Mouse (Mus musculus) G1E (cell line): ENCODE data around the gene Cacnb1. TPM values are rescaled to one million over a fixed set of nuclear protein-coding genes. Genes with fewer than 3 reads are reported as not detected.

Experiments used
- ATAC-seq: 2 replicates; pipeline ENCODE4 v1.8.0; 2016; ENCODE audit warnings: mild to moderate bottlenecking; ENCODE audit not compliant: insufficient number of reproducible peaks, poor library complexity, low FRiP score, severe bottlenecking; ENCODE audit errors: extremely low read depth
- DNase-seq: peaks from one replicate; pipeline ENCODE4 v3.0.0; 2012; ENCODE audit warnings: low spot score
- H3K27me3 ChIP-seq: 2 replicates; pipeline ENCODE4 v1.6.1; 2012; ENCODE audit warnings: mild to moderate bottlenecking, low read length, inconsistent platforms; ENCODE audit not compliant: insufficient read depth
- H3K36me3 ChIP-seq: replicated peaks from 2 replicates; pipeline ENCODE3; 2012; ENCODE audit warnings: mild to moderate bottlenecking, inconsistent platforms
- H3K4me1 ChIP-seq: 2 replicates; pipeline ENCODE4 v1.6.1; 2012; ENCODE audit warnings: low read depth, low read length, inconsistent platforms, mixed read lengths; ENCODE audit not compliant: insufficient read depth
- H3K4me3 ChIP-seq: 2 replicates; pipeline ENCODE4 v1.5.1; 2012; ENCODE audit warnings: low read depth, mild to moderate bottlenecking, inconsistent platforms, low read length, moderate library complexity, mixed read lengths
- H3K9me3 ChIP-seq: replicated peaks from 2 replicates; pipeline ENCODE4 v1.6.1; 2012; ENCODE audit warnings: inconsistent platforms
- CTCF ChIP-seq: IDR thresholded peaks from 2 replicates; pipeline ENCODE4 v1.5.1; 2012; ENCODE audit warnings: low read depth, low read length, inconsistent platforms, mixed read lengths
- GATA1 ChIP-seq: IDR thresholded peaks from 2 replicates; pipeline ENCODE4 v1.6.1; 2012; ENCODE audit warnings: borderline replicate concordance, low read length, inconsistent platforms, mixed read lengths
- GATA2 ChIP-seq: IDR thresholded peaks from 2 replicates; pipeline ENCODE4 v1.6.1; 2012; ENCODE audit warnings: low read depth, low read length, inconsistent platforms, borderline replicate concordance
- POLR2AphosphoS5 ChIP-seq: IDR thresholded peaks from 2 replicates; pipeline ENCODE4 v1.6.1; 2012; ENCODE audit warnings: low read depth, low read length, inconsistent platforms; ENCODE audit not compliant: insufficient replicate concordance
- TAL1 ChIP-seq: conservative IDR thresholded peaks from 2 replicates; pipeline ENCODE4 v1.6.1; 2012; ENCODE audit warnings: low read depth, low read length, inconsistent platforms, mixed read lengths
- polyA plus RNA-seq: library from polyadenylated mRNA; stranded (reverse); fragments of >175 nt; gene quantifications from 2 replicates; pipeline ENCODE4 v1.2.3, GENCODE M21; 2012
- total RNA-seq, 2 experiments: library from RNA; stranded (forward) in 1 of 2; stranded (reverse) in 1 of 2; fragments of 200-1000 nt in 1 of 2; fragments of >200 nt in 1 of 2; fragmentation: Nextera tagmentation in 1 of 2; gene quantifications; 2 replicates each; pipeline ENCODE4 v1.2.3; 2014 to 2017

The Cacnb1 gene
- total and polyA plus RNA-seq, 3 experiments: 0.05 to 1.4 (median 0.61) TPM

DNA sequence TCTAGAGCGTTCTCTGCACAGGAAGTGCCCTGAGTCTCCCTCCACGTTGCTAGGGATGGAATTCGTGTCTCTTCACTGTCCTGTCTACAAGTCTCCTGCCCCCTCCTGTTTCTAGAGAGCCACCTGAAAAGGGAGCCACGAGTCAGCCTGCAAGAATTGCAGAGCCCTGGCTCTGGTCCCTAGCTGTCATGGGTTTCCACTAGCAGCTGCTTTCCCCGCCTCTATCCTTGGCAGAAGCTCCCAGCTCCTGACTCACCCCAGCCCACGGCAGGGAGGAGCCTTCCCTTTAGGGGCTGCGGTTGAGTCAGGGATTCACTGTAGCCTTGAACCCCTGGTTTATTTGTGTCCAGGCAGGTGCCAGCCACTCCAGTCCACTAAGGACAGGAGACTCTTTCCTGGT lies 51.6 kb downstream of the Cacnb1 start:
- ATAC-seq: no peak
- H3K36me3 ChIP-seq: peaks cover 41% of the 10 kb centered on the region
- peaks cover 32% of the 10 kb centered on the region; the same call in 1 of the 2 replicates for H3K27me3 ChIP-seq
- no peak overlapping the region for H3K4me3 ChIP-seq
- no peak for TF ChIP-seq CTCF
- TF ChIP-seq POLR2AphosphoS5: no peak
- TF ChIP-seq TAL1: no peak
- TF ChIP-seq GATA1: no peak
- TF ChIP-seq GATA2: no peak
- peaks cover 5% of the 10 kb centered on the region; the same call in 1 of the 2 replicates for H3K4me1 ChIP-seq
- H3K9me3 ChIP-seq: no peaks in the 10 kb centered on the region
- DNase-seq: no peak

DNA sequence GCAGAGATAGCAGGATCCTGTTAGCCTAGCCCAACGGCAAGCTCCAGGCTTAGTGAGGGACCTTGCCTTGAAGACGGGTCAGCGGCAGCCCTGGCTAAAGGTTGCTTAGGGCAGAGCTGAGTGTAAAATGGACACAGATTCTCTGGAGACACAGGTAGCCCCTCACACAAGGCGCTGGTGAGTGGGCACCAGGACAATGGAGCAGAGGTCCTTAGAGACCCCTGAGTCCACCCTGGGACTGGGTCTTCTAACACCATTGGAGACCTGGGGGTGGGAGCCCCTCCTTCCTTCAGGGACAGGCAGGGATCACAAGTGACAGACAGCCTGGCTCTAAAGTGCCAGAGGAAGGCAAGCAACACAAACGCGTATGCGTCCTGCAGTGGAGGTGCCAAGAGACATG lies 52.1 kb downstream of the Cacnb1 start:
- Histone ChIP-seq H3K27me3 (peaks cover 30% of the 10 kb centered on the region; the same call in 1 of the 2 replicates), H3K9me3 (no peaks in the 10 kb centered on the region), H3K36me3 (peaks cover 38% of the 10 kb centered on the region), H3K4me3 (no peak overlapping the region), H3K4me1 (peaks cover 5% of the 10 kb centered on the region; the same call in 1 of the 2 replicates)
- DNase-seq: no peak
- TF ChIP-seq POLR2AphosphoS5 (no peak), GATA2 (no peak), TAL1 (no peak), GATA1 (no peak), CTCF (no peak)
- ATAC-seq: no peak

DNA sequence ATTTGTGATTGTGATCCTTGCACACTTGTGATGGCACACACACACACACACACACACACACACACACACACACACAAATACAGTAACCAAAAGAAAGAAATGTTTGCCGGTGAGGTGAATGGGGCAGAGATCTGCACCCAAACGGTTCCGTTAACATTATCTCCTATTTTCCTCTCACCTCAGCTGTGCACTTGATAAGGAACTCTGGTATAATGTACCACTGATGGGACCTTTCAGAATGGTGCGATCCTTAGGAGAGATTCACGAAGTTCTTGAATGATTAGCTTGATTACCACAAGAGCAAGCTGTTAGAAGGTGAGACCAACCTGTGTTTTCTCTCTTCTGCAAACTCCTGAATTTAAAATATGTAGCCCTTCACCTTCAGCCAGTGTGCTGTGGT lies 54.4 kb downstream of the Cacnb1 start:
- no peak overlapping the region for H3K4me3 ChIP-seq

DNA sequence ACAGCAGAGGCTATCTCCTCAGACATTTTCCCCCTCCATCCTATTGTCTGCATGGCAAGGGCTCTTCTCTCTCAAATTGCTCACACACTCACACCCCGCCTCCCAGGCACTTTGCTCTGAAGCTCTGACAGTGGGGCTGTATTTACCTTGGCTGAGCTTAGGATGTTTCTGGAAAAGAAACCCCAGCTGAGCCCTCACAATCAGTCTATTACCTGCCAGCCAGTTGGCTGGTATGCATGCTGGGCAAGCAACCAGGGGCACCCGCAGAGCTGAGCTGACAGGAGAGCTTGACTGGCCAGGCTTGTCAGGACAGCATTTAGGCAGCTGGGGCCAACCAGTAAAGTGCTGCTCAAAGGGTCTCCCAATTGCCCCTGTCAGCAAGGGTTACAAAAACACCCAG lies 55.7 kb downstream of the Cacnb1 start:
- no peaks in the 10 kb centered on the region for H3K9me3 ChIP-seq
- TF ChIP-seq CTCF (no peak), POLR2AphosphoS5 (no peak), TAL1 (no peak), GATA2 (no peak), GATA1 (no peak)
- no peak for DNase-seq
- ATAC-seq: no peak
- H3K4me1 ChIP-seq: peaks cover 8% of the 10 kb centered on the region
- H3K36me3 ChIP-seq: peaks cover 15% of the 10 kb centered on the region
- no peak overlapping the region for H3K4me3 ChIP-seq
- H3K27me3 ChIP-seq: peaks cover 37% of the 10 kb centered on the region; the same call in 1 of the 2 replicates

More for the DNA sequence above, 54.4 kb downstream of the Cacnb1 start:
- Histone ChIP-seq H3K4me1 (peaks cover 5% of the 10 kb centered on the region; the same call in 1 of the 2 replicates), H3K9me3 (no peaks in the 10 kb centered on the region), H3K36me3 (peaks cover 23% of the 10 kb centered on the region), H3K27me3 (peaks cover 37% of the 10 kb centered on the region; the same call in 1 of the 2 replicates)
- TF ChIP-seq CTCF (no peak), TAL1 (no peak), POLR2AphosphoS5 (no peak), GATA1 (no peak), GATA2 (no peak)
- ATAC-seq (no peak), DNase-seq (no peak)

DNA sequence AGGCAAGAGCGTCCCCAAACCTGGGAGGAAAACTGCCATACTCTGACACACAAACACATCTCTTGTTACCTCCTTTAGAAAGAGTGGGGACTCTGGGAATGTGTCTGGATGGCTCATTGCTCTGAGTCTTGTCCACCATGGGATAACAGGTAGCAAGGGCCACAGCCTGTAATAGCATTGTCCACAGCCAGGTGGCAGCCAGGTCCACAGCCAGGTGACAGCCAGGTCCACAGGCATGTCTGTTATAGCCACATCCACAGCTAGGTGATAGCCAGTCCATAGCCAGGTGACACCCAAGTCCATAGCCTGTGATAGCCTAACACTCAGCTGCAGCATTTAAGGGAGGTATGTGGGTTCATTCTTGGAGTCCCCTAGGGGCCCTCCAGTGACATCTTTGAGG lies 61.9 kb downstream of the Cacnb1 start:
- ATAC-seq (no peak), DNase-seq (no peak)
- no peak for TF ChIP-seq POLR2AphosphoS5
- TF ChIP-seq CTCF: no peak
- no peak for TF ChIP-seq TAL1
- TF ChIP-seq GATA1: no peak
- no peak for TF ChIP-seq GATA2
- Histone ChIP-seq H3K4me3 (no peak overlapping the region), H3K4me1 (peaks cover 25% of the 10 kb centered on the region), H3K9me3 (no peaks in the 10 kb centered on the region), H3K36me3 (peaks cover 6% of the 10 kb centered on the region), H3K27me3 (peaks cover 14% of the 10 kb centered on the region; the same call in 1 of the 2 replicates)

DNA sequence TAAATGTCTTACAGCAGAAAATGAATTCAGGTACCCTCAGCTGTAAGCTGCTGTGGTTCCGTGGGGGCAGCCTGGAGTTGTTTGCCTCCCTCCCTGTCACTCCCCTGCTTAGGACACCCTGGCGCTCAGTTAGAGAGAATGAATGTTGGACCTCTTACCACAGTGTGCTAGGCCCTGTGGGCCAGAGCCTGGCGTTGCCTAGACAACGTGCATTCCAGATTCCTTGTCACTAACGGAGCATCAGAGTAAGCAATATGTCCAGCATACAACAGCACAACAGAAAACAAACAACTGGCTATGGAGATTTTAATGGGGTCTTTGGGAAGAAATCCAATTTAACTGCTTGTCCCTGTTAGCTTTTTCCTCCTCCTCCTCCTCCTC lies 63.5 kb downstream of the Cacnb1 start:
- ATAC-seq (no peak), DNase-seq (no peak)

More for the DNA sequence above, 63.5 kb downstream of the Cacnb1 start:
- no peak overlapping the region for H3K4me3 ChIP-seq
- no peaks in the 10 kb centered on the region for H3K9me3 ChIP-seq
- TF ChIP-seq CTCF: no peak
- TF ChIP-seq TAL1: no peak
- TF ChIP-seq GATA2: no peak
- no peak for TF ChIP-seq GATA1
- TF ChIP-seq POLR2AphosphoS5: no peak
- H3K4me1 ChIP-seq: peaks cover 41% of the 10 kb centered on the region
- peaks cover 7% of the 10 kb centered on the region for H3K36me3 ChIP-seq
- H3K27me3 ChIP-seq: peaks cover 7% of the 10 kb centered on the region; the same call in 1 of the 2 replicates
